Mouse (Mus musculus) hindbrain, postnatal 0 days (tissue): ENCODE results near the gene Tfe3. TPM values are rescaled to one million over a fixed set of nuclear protein-coding genes. Genes with fewer than 3 reads are reported as not detected.

Experiments
- ATAC-seq: fragments of 200-750 bp; cut with Nextera tagmentation; 2 replicates; pipeline ENCODE4 v1.8.0; 2017; ENCODE audit warnings: mild to moderate bottlenecking, moderate TSS enrichment, moderate library complexity
- DNase-seq: peaks from one replicate; pipeline ENCODE4 v3.0.0-alpha.2; 2015; ENCODE audit warnings: low spot score
- H3K27ac ChIP-seq: fragments of 300-500 bp; sonication (generic); 2 replicates; pipeline ENCODE4 v1.5.1; 2014; ENCODE audit warnings: mild to moderate bottlenecking
- H3K27me3 ChIP-seq: fragments of 300-500 bp; sonication (generic); 2 replicates; pipeline ENCODE4 v1.6.1; 2014; ENCODE audit warnings: low read length, mixed read lengths; ENCODE audit not compliant: insufficient read depth
- H3K36me3 ChIP-seq: fragments of 300-500 bp; sonication (generic); 2 replicates; pipeline ENCODE4 v1.6.1; 2014; ENCODE audit warnings: low read length, mixed read lengths; ENCODE audit not compliant: insufficient read depth
- H3K4me1 ChIP-seq: fragments of 300-500 bp; sonication (generic); 2 replicates; pipeline ENCODE4 v1.6.1; 2014; ENCODE audit warnings: antibody characterized with exemption, low read length, mixed read lengths; ENCODE audit not compliant: insufficient read depth
- H3K4me2 ChIP-seq: fragments of 300-500 bp; sonication (generic); 2 replicates; pipeline ENCODE4 v1.6.1; 2014; ENCODE audit warnings: low read depth, mild to moderate bottlenecking, low read length, moderate library complexity, mixed read lengths
- H3K4me3 ChIP-seq: fragments of 300-500 bp; sonication (generic); 2 replicates; pipeline ENCODE4 v1.5.1; 2014; ENCODE audit warnings: low read length
- H3K9ac ChIP-seq: fragments of 300-500 bp; sonication (generic); replicated peaks from 2 replicates; pipeline ENCODE4 v1.6.1; 2014; ENCODE audit warnings: mild to moderate bottlenecking, low read length, moderate library complexity, mixed read lengths
- H3K9me3 ChIP-seq: fragments of 300-500 bp; sonication (generic); 2 replicates; pipeline ENCODE4 v1.6.1; 2016; ENCODE audit warnings: low read length, mixed read lengths
- CTCF ChIP-seq: IDR thresholded peaks from 2 replicates; pipeline ENCODE4 v1.5.1; 2016; ENCODE audit warnings: antibody characterized with exemption, control low read depth, low read depth
- WGBS: fragments of 180-500 bp; shearing (Covaris S2); extraction: QIAGEN DNeasy Blood & Tissue Kit; methylation state at CpG from one replicate; pipeline ENCODE4 v1.1.7; 2014; 5-methylcytosine and 5-hydroxymethylcytosine counted together
- polyA plus RNA-seq: library from polyadenylated mRNA; unstranded; fragments of >200 nt; fragmentation: Nextera tagmentation; extraction: Ambion mirVana; gene quantifications from 2 replicates; pipeline ENCODE4 v1.2.1, GENCODE M21; 2015
- total RNA-seq: library from RNA; depleted of rRNA; stranded (reverse); fragments of >200 nt; gene quantifications from 2 replicates; pipeline ENCODE4 v1.2.3, GENCODE M21; 2014

The Tfe3 gene
- total and polyA plus RNA-seq, 2 experiments from 2014 or later, result 21.4 to 36.1 TPM

GRCm38 (mm10) chrX:7739336-7740081 is 22.9 kb upstream of the Tfe3 start:
- peak; percentile 50; the same call in 1 of the 2 replicates for ATAC-seq
- TF ChIP-seq CTCF, result no peak
- Histone ChIP-seq H3K27ac (no peak overlapping the region), H3K36me3 (no peaks in the 10 kb centered on the region), H3K4me1 (no peaks in the 10 kb centered on the region), H3K27me3 (no peaks in the 10 kb centered on the region), H3K9ac (no peak overlapping the region), H3K4me3 (no peak overlapping the region), H3K4me2 (no peak overlapping the region), H3K9me3 (no peaks in the 10 kb centered on the region)
- 71% methylated on average over 14 of the region's 14 CpGs for WGBS
- peak; percentile 41 for DNase-seq

- TF ChIP-seq CTCF, result no peak
- Histone ChIP-seq H3K4me2 (no peak overlapping the region), H3K36me3 (no peaks in the 10 kb centered on the region), H3K27me3 (no peaks in the 10 kb centered on the region), H3K9ac (no peak overlapping the region), H3K9me3 (no peaks in the 10 kb centered on the region), H3K4me3 (no peak overlapping the region), H3K27ac (no peak overlapping the region), H3K4me1 (no peaks in the 10 kb centered on the region)
- ATAC-seq (no peak), DNase-seq (no peak)
- WGBS, result 77% methylated on average over 10 of the region's 10 CpGs
Measured at GRCm38 (mm10) chrX:7740082-7740819, 22.1 kb upstream of the Tfe3 start.

GRCm38 (mm10) chrX:7741103-7741502 is 21.3 kb upstream of the Tfe3 start:
- no peak overlapping the region for H3K27ac ChIP-seq
- H3K4me2 ChIP-seq, result no peak overlapping the region
- H3K4me3 ChIP-seq, result no peak overlapping the region
- no peak for TF ChIP-seq CTCF
- DNase-seq (no peak), ATAC-seq (no peak)
- H3K4me1 ChIP-seq, result no peaks in the 10 kb centered on the region
- no peaks in the 10 kb centered on the region for H3K36me3 ChIP-seq
- WGBS, result 70% methylated on average over 5 of the region's 5 CpGs
- H3K9me3 ChIP-seq, result no peaks in the 10 kb centered on the region
- H3K9ac ChIP-seq, result no peak overlapping the region
- no peaks in the 10 kb centered on the region for H3K27me3 ChIP-seq

- no peaks in the 10 kb centered on the region for H3K27me3 ChIP-seq
- no peaks in the 10 kb centered on the region for H3K9me3 ChIP-seq
- H3K4me2 ChIP-seq, result no peak overlapping the region
- H3K27ac ChIP-seq, result no peak overlapping the region
- no peak overlapping the region for H3K9ac ChIP-seq
- WGBS, result 58% methylated on average over 5 of the region's 5 CpGs
- H3K4me1 ChIP-seq, result no peaks in the 10 kb centered on the region
- H3K4me3 ChIP-seq, result no peak overlapping the region
- no peak for DNase-seq
- no peaks in the 10 kb centered on the region for H3K36me3 ChIP-seq
- TF ChIP-seq CTCF, result peak; percentile 51
- ATAC-seq, result no peak
Measured at GRCm38 (mm10) chrX:7743470-7743869, 18.9 kb upstream of the Tfe3 start.

- H3K9ac ChIP-seq, result no peak overlapping the region
- ATAC-seq (no peak), DNase-seq (no peak)
- no peaks in the 10 kb centered on the region for H3K36me3 ChIP-seq
- H3K27me3 ChIP-seq, result no peaks in the 10 kb centered on the region
- no peak overlapping the region for H3K27ac ChIP-seq
- H3K9me3 ChIP-seq, result no peaks in the 10 kb centered on the region
- H3K4me1 ChIP-seq, result no peaks in the 10 kb centered on the region
- 77% methylated on average over 1 of the region's 1 CpGs for WGBS
- no peak overlapping the region for H3K4me3 ChIP-seq
- H3K4me2 ChIP-seq, result no peak overlapping the region
- TF ChIP-seq CTCF, result no peak
Measured at GRCm38 (mm10) chrX:7744940-7745339, 17.4 kb upstream of the Tfe3 start.

- WGBS, result 89% methylated on average over 8 of the region's 8 CpGs
- no peak overlapping the region for H3K27ac ChIP-seq
- no peak for TF ChIP-seq CTCF
- DNase-seq (no peak), ATAC-seq (no peak)
- H3K36me3 ChIP-seq, result no peaks in the 10 kb centered on the region
- H3K27me3 ChIP-seq, result no peaks in the 10 kb centered on the region
- H3K4me1 ChIP-seq, result no peaks in the 10 kb centered on the region
- no peak overlapping the region for H3K9ac ChIP-seq
- no peak overlapping the region for H3K4me3 ChIP-seq
- H3K9me3 ChIP-seq, result no peaks in the 10 kb centered on the region
- no peak overlapping the region for H3K4me2 ChIP-seq
Measured at GRCm38 (mm10) chrX:7745429-7745828, 16.9 kb upstream of the Tfe3 start.
